Mouse (Mus musculus) stomach, embryonic 14.5 days (tissue): ENCODE results near the gene Calm3. TPM values are rescaled to one million over a fixed set of nuclear protein-coding genes. Genes with fewer than 3 reads are reported as not detected.

Experiments used
- polyA plus RNA-seq: library from polyadenylated mRNA; unstranded; fragments of >200 nt; fragmentation: Nextera tagmentation; extraction: Ambion mirVana; gene quantifications from 2 replicates; pipeline ENCODE4 v1.2.1, GENCODE M21; 2014

Gene Calm3
- polyA plus RNA-seq, 1 experiment from 2014 or later: 148 TPM

Other genes starting within 250 kb of the Calm3 start
- gene Ceacam15, start 248.4 kb downstream of the Calm3 start, polyA plus RNA-seq: not detected in 2 replicates
- not detected in 2 replicates for gene Ceacam9, start 202.2 kb downstream of the Calm3 start, polyA plus RNA-seq
- 274 and 282 TPM in 2 replicates for gene Ap2s1, start 185.7 kb downstream of the Calm3 start, polyA plus RNA-seq
- gene Slc1a5, start 142.8 kb downstream of the Calm3 start, polyA plus RNA-seq: 36.7 and 39.0 TPM in 2 replicates
- 105 and 120 TPM in 2 replicates for gene Strn4, start 108.2 kb downstream of the Calm3 start, polyA plus RNA-seq
- gene Fkrp, start 107.4 kb downstream of the Calm3 start, polyA plus RNA-seq: 23.8 and 25.8 TPM in 2 replicates
- 14.2 and 14.6 TPM in 2 replicates for gene Prkd2, start 81.2 kb downstream of the Calm3 start, polyA plus RNA-seq
- 5.5 and 6.1 TPM in 2 replicates for gene Dact3, start 48.8 kb downstream of the Calm3 start, polyA plus RNA-seq
- gene Gng8, start 32.3 kb downstream of the Calm3 start, polyA plus RNA-seq: 12.8 and 12.9 TPM in 2 replicates
- gene Ptgir, start 17.6 kb downstream of the Calm3 start, polyA plus RNA-seq: 1.5 and 2.0 TPM in 2 replicates
- 8.6 and 8.8 TPM in 2 replicates for gene Pnmal2, start 20.6 kb upstream of the Calm3 start, polyA plus RNA-seq
- 4.2 TPM in 2 replicates for gene Pnmal1, start 35.6 kb upstream of the Calm3 start, polyA plus RNA-seq
- gene Gm42372, start 59.0 kb upstream of the Calm3 start, polyA plus RNA-seq: 0.55 and 0.59 TPM in 2 replicates
- 18.7 and 22.3 TPM in 2 replicates for gene Ccdc8, start 68.6 kb upstream of the Calm3 start, polyA plus RNA-seq
- gene Ppp5c, start 103.8 kb upstream of the Calm3 start, polyA plus RNA-seq: 93.6 and 94.4 TPM in 2 replicates
- 46.0 and 51.7 TPM in 2 replicates for gene Hif3a, start 138.3 kb upstream of the Calm3 start, polyA plus RNA-seq
- gene Psg16, start 149.9 kb upstream of the Calm3 start, polyA plus RNA-seq: 0.10 and 0.24 TPM in 2 replicates
- gene Ceacam3, start 226.2 kb upstream of the Calm3 start, polyA plus RNA-seq: not detected in 2 replicates